Mouse (Mus musculus) urinary bladder, adult 2 months (tissue): ENCODE data around the gene Sv2a. TPM values are rescaled to one million over a fixed set of nuclear protein-coding genes. Genes with fewer than 3 reads are reported as not detected.
A peak's percentile ranks its signal among the peaks of the same experiment; 100 is the strongest.

Experiments used
- DNase-seq: peaks from one replicate; pipeline ENCODE4 v3.0.0; 2022; ENCODE audit warnings: low spot score
- polyA plus RNA-seq: library from polyadenylated mRNA; depleted of rRNA; stranded (reverse); fragments of >200 nt; gene quantifications from 2 replicates; pipeline ENCODE4 v1.2.3, GENCODE M21; 2012; rRNA removed

Gene Sv2a
- 8.6 and 9.4 TPM in 2 replicates for polyA plus RNA-seq

GRCm38 (mm10) chr3:96180727-96181477, at the start of gene Sv2a:
Gene Sv2a (plus strand): TSS chr3:96181151.
- DNase-seq = no peak

- DNase-seq = no peak
Measured at GRCm38 (mm10) chr3:96132478-96132877, 48.5 kb upstream of the Sv2a start.

- DNase-seq = no peak
Measured at GRCm38 (mm10) chr3:96133327-96133905, 47.5 kb upstream of the Sv2a start.

GRCm38 (mm10) chr3:96135011-96135410, 45.9 kb upstream of the Sv2a start:
- DNase-seq = no peak

GRCm38 (mm10) chr3:96147950-96148349, 33.0 kb upstream of the Sv2a start:
- no peak for DNase-seq

- DNase-seq = no peak
Measured at GRCm38 (mm10) chr3:96151836-96152235, 29.1 kb upstream of the Sv2a start.

- DNase-seq = no peak
Measured at GRCm38 (mm10) chr3:96152611-96153010, 28.3 kb upstream of the Sv2a start.

GRCm38 (mm10) chr3:96155501-96155900, 25.4 kb upstream of the Sv2a start:
- DNase-seq = no peak

- DNase-seq = no peak
Measured at GRCm38 (mm10) chr3:96159820-96160219, 21.1 kb upstream of the Sv2a start.

- no peak for DNase-seq
Measured at GRCm38 (mm10) chr3:96160222-96160802, 20.6 kb upstream of the Sv2a start.

GRCm38 (mm10) chr3:96160803-96161516, 20.0 kb upstream of the Sv2a start:
- peak; percentile 52 for DNase-seq

- no peak for DNase-seq
Measured at GRCm38 (mm10) chr3:96161869-96162840, 18.8 kb upstream of the Sv2a start, which contains the start of gene Mtmr11. Gene Mtmr11 (plus strand): TSS chr3:96162004.

- no peak for DNase-seq
Measured at GRCm38 (mm10) chr3:96163040-96163439, 17.9 kb upstream of the Sv2a start.

- DNase-seq = no peak
Measured at GRCm38 (mm10) chr3:96168466-96169158, 12.3 kb upstream of the Sv2a start.

- DNase-seq = no peak
Measured at GRCm38 (mm10) chr3:96170276-96170675, 10.7 kb upstream of the Sv2a start.

- DNase-seq = no peak
Measured at GRCm38 (mm10) chr3:96170976-96171545, 9.9 kb upstream of the Sv2a start.

- DNase-seq = no peak
Measured at GRCm38 (mm10) chr3:96171583-96172196, 9.3 kb upstream of the Sv2a start.

- peak; percentile 77 for DNase-seq
Measured at GRCm38 (mm10) chr3:96172197-96173178, 8.5 kb upstream of the Sv2a start, which contains the start of gene Sf3b4. Gene Sf3b4 (plus strand): TSS chr3:96172332.
